Mouse (Mus musculus) layer of hippocampus, adult 8-10 months (tissue): ENCODE data around the gene Srsf1. TPM values are rescaled to one million over a fixed set of nuclear protein-coding genes. Genes with fewer than 3 reads are reported as not detected.

ENCODE experiments used
- DNase-seq, 2 experiments: peaks; one replicate each; pipeline ENCODE4 v3.0.0; 2022; ENCODE audit warnings: low spot score in 2 of 2
- total RNA-seq, 4 experiments: library from RNA; stranded (reverse); gene quantifications; 2 replicates each; pipeline ENCODE4 v1.2.4; 2022

The Srsf1 gene
- total RNA-seq = 100 to 1,000 TPM; 208 to 223 (median 218) TPM

GRCm38 (mm10) chr11:88046944-88047794 lies at the start of gene Srsf1:
TSS of gene Srsf1 (plus strand) at chr11:88047373.
- DNase-seq = peak; percentile 94 to 97

- no peak for DNase-seq
Observed at GRCm38 (mm10) chr11:87999751-88000150, 47.4 kb upstream of the Srsf1 start.

- DNase-seq = no peak
Observed at GRCm38 (mm10) chr11:88002738-88003137, 44.4 kb upstream of the Srsf1 start.

- DNase-seq = no peak
Observed at GRCm38 (mm10) chr11:88004123-88004522, 43.0 kb upstream of the Srsf1 start.

GRCm38 (mm10) chr11:88008641-88009040 lies 38.5 kb upstream of the Srsf1 start:
- DNase-seq = no peak

- DNase-seq = peak; percentile 35 to 56
Observed at GRCm38 (mm10) chr11:88009542-88010190, 37.5 kb upstream of the Srsf1 start.

GRCm38 (mm10) chr11:88011208-88011913 lies 35.8 kb upstream of the Srsf1 start:
- no peak for DNase-seq

- DNase-seq = no peak
Observed at GRCm38 (mm10) chr11:88011914-88012419, 35.2 kb upstream of the Srsf1 start.

- no peak for DNase-seq
Observed at GRCm38 (mm10) chr11:88012621-88013244, 34.4 kb upstream of the Srsf1 start.

GRCm38 (mm10) chr11:88013632-88014031 lies 33.5 kb upstream of the Srsf1 start:
- DNase-seq = no peak

- peak in 1 of 2 experiments; percentile 18 for DNase-seq
Observed at GRCm38 (mm10) chr11:88015161-88015560, 32.0 kb upstream of the Srsf1 start.

GRCm38 (mm10) chr11:88015795-88016194 lies 31.4 kb upstream of the Srsf1 start:
- DNase-seq = no peak

- no peak for DNase-seq
Observed at GRCm38 (mm10) chr11:88023933-88024332, 23.2 kb upstream of the Srsf1 start.

GRCm38 (mm10) chr11:88027391-88028035 lies 19.7 kb upstream of the Srsf1 start:
- DNase-seq = no peak

- peak; percentile 34 to 49 for DNase-seq
Observed at GRCm38 (mm10) chr11:88028193-88028684, 18.9 kb upstream of the Srsf1 start.

GRCm38 (mm10) chr11:88030219-88030618 lies 17.0 kb upstream of the Srsf1 start:
- DNase-seq = no peak

GRCm38 (mm10) chr11:88030836-88031235 lies 16.3 kb upstream of the Srsf1 start:
- no peak for DNase-seq

- DNase-seq = no peak
Observed at GRCm38 (mm10) chr11:88031753-88032152, 15.4 kb upstream of the Srsf1 start.

- no peak for DNase-seq
Observed at GRCm38 (mm10) chr11:88035970-88036369, 11.2 kb upstream of the Srsf1 start.

- peak in 1 of 2 experiments; percentile 19 for DNase-seq
Observed at GRCm38 (mm10) chr11:88036761-88037251, 10.4 kb upstream of the Srsf1 start.
